Mouse (Mus musculus): ENCODE results near the gene Cachd1.

GRCm38 (mm10) chr4:100743615-100744014 is 32.9 kb upstream of the Cachd1 start:
- TF ChIP-seq CTCF (IDR thresholded peaks at IDR 0.05; ENCODE audit: low read depth) (no peak), EP300 (optimal IDR thresholded peaks at IDR 0.05) (no peak)

Measured in stomach, postnatal 0 days (tissue).